Mouse (Mus musculus) heart, postnatal 0 days (tissue): ENCODE measurements at regions not wholly inside any gene's neighbourhood (a gene's known extent, or its start where the extent isn't known, plus 50 kb on each side); places are given as distances from the start of the nearest gene placed in this dataset.
"Not testable (repeated sequence)": the region's sequence is repeated elsewhere in the genome, so short reads cannot be mapped to it uniquely, and the experiment has no call there.

Experiments used
- CTCF ChIP-seq: IDR thresholded peaks from 2 replicates; pipeline ENCODE4 v1.5.1; 2016; ENCODE audit warnings: antibody characterized with exemption, control low read depth, low read depth
- EP300 ChIP-seq: IDR thresholded peaks from 2 replicates; pipeline ENCODE4 v1.6.1; 2016; ENCODE audit warnings: antibody characterized with exemption, low read depth

DNA sequence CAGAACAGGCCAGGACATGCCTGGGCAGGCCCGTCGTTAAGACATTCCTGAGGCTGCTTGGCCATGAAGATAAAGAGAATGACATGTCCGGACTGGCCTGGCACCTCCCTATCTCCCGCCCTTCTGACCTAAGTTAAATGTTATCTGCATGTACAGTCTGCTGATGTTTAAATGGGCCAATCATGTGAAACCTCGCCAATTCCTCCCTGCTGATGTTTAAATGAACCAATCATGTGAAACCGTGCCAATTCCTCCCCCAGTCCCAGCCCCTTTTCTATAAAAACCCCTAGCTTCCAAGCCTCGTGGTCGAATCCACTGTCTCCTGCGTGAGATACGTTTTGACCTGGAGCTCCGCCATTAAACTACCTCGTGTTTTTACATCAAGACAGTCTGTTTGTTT, 119.5 kb upstream of the Fhl2 start:
- not testable (repeated sequence) for TF ChIP-seq CTCF, EP300
